Mouse (Mus musculus) liver, embryonic 14.5 days (tissue): ENCODE data around the gene Ltb. TPM values are rescaled to one million over a fixed set of nuclear protein-coding genes. Genes with fewer than 3 reads are reported as not detected.

ENCODE experiments used
- ATAC-seq: fragments of 200-750 bp; cut with Nextera tagmentation; 2 replicates; pipeline ENCODE4 v1.8.0; 2017; ENCODE audit warnings: moderate number of reproducible peaks, mild to moderate bottlenecking, moderate library complexity; ENCODE audit not compliant: insufficient read depth
- DNase-seq, 3 experiments: peaks; one replicate each; pipeline ENCODE4 v3.0.0-alpha.2; 2012 to 2013; ENCODE audit warnings: low read depth in 3 of 3, low spot score in 3 of 3
- H3K27ac ChIP-seq: fragments of 300-500 bp; sonication (generic); 2 replicates; pipeline ENCODE4 v1.5.1; 2014; ENCODE audit warnings: moderate library complexity, mild to moderate bottlenecking, control low read depth, inconsistent platforms
- H3K27me3 ChIP-seq: fragments of 300-500 bp; sonication (generic); 2 replicates; pipeline ENCODE4 v1.6.1; 2014; ENCODE audit warnings: mild to moderate bottlenecking, low read length, moderate library complexity; ENCODE audit not compliant: control insufficient read depth, insufficient read depth
- H3K36me3 ChIP-seq: fragments of 300-500 bp; sonication (generic); replicated peaks from 2 replicates; pipeline ENCODE4 v1.6.1; 2014; ENCODE audit warnings: low read depth; ENCODE audit not compliant: control insufficient read depth, insufficient read depth
- H3K4me1 ChIP-seq, 2 experiments: fragments of 200-500 bp in 1 of 2; fragments of 300-500 bp in 1 of 2; sonication (generic) in 1 of 2; replicated peaks; 2 replicates each; pipeline ENCODE4 v1.6.1; 2012 to 2014; ENCODE audit warnings: antibody characterized with exemption in 1 of 2, inconsistent platforms in 1 of 2, low read length in 1 of 2; ENCODE audit not compliant: control insufficient read depth in 2 of 2, insufficient read depth in 2 of 2
- H3K4me2 ChIP-seq: fragments of 300-500 bp; sonication (generic); 2 replicates; pipeline ENCODE4 v1.6.1; 2014; ENCODE audit warnings: low read depth, mild to moderate bottlenecking, control low read depth, moderate library complexity
- H3K4me3 ChIP-seq, 2 experiments: fragments of 200-500 bp in 1 of 2; fragments of 300-500 bp in 1 of 2; sonication (generic) in 1 of 2; 2 replicates each; pipeline ENCODE4 v1.5.1; 2012 to 2014; ENCODE audit warnings: low read depth in 2 of 2, low read length in 2 of 2, mild to moderate bottlenecking in 2 of 2, control low read depth in 1 of 2, inconsistent platforms in 1 of 2, moderate library complexity in 1 of 2; ENCODE audit not compliant: insufficient read depth in 1 of 2
- H3K9ac ChIP-seq: fragments of 300-500 bp; sonication (generic); replicated peaks from 2 replicates; pipeline ENCODE4 v1.6.1; 2014; ENCODE audit warnings: mild to moderate bottlenecking, control low read depth, moderate library complexity
- H3K9me3 ChIP-seq: fragments of 300-500 bp; sonication (generic); 2 replicates; pipeline ENCODE4 v1.6.1; 2016; ENCODE audit warnings: low read length, mixed read lengths; ENCODE audit not compliant: control insufficient read depth
- CTCF ChIP-seq: IDR thresholded peaks from 2 replicates; pipeline ENCODE4 v1.5.1; 2016; ENCODE audit warnings: antibody characterized with exemption, low read depth, control low read depth
- EP300 ChIP-seq: IDR thresholded peaks from 2 replicates; pipeline ENCODE4 v1.6.1; 2016; ENCODE audit warnings: antibody characterized with exemption, low read depth
- WGBS: fragments of 180-500 bp; shearing (Covaris S2); extraction: QIAGEN DNeasy Blood & Tissue Kit; methylation state at CpG from one replicate; pipeline ENCODE4 v1.1.7; 2014; ENCODE audit not compliant: insufficient replicate concordance; 5-methylcytosine and 5-hydroxymethylcytosine counted together
- polyA plus RNA-seq, 2 experiments: library from polyadenylated mRNA; depleted of rRNA in 1 of 2; stranded (reverse) in 1 of 2; unstranded in 1 of 2; fragments of >200 nt; fragmentation: Nextera tagmentation in 1 of 2; extraction: Ambion mirVana in 1 of 2; gene quantifications; 2 replicates each; pipeline versions ENCODE4 v1.2.1 to v1.2.3; 2012 to 2014

Ltb gene
- polyA plus RNA-seq, 2 experiments: 0.28 to 0.70 TPM

GRCm38 (mm10) chr17:35204494-35205379 lies 10.5 kb downstream of the Ltb start, which contains the start of gene Lta:
Lta (minus strand) TSS chr17:35205351.
- ATAC-seq (no peak), DNase-seq (no peak)
- Histone ChIP-seq H3K4me2 (no peak within 1 kb of the TSS), H3K9me3 (no peaks in the 10 kb centered on the region), H3K27me3 (peaks cover 21% of the 10 kb centered on the region), H3K27ac (no peak within 1 kb of the TSS), H3K36me3 (no peaks in the 10 kb centered on the region), H3K4me3 (no peak within 1 kb of the TSS), H3K4me1 (peaks cover 0 to 8% of the 10 kb centered on the region in 2 experiments; a peak in 1 of 4 replicates), H3K9ac (no peak within 1 kb of the TSS)
- 33% methylated on average over 20 of the region's 20 CpGs for WGBS
- TF ChIP-seq CTCF (no peak), EP300 (no peak)

- no peak overlapping the region for H3K9ac ChIP-seq
- peaks cover 20% of the 10 kb centered on the region for H3K27me3 ChIP-seq
- no peaks in the 10 kb centered on the region for H3K9me3 ChIP-seq
- no peak for ATAC-seq
- TF ChIP-seq CTCF (no peak), EP300 (no peak)
- H3K36me3 ChIP-seq: no peaks in the 10 kb centered on the region
- H3K27ac ChIP-seq: no peak overlapping the region
- 45% methylated on average over 10 of the region's 10 CpGs for WGBS
- H3K4me1 ChIP-seq: peaks cover 0 to 10% of the 10 kb centered on the region in 2 experiments; a peak in 2 of 4 replicates
- no peak overlapping the region for H3K4me2 ChIP-seq
- H3K4me3 ChIP-seq: no peak overlapping the region
- no peak for DNase-seq
Observed at GRCm38 (mm10) chr17:35205380-35205769, 11.1 kb downstream of the Ltb start.

- Histone ChIP-seq H3K4me2 (no peak overlapping the region), H3K9ac (no peak overlapping the region), H3K4me3 (no peak overlapping the region), H3K27me3 (no peaks in the 10 kb centered on the region; the same call in 1 of the 2 replicates), H3K9me3 (no peaks in the 10 kb centered on the region), H3K36me3 (no peaks in the 10 kb centered on the region), H3K4me1 (peaks cover 0 to 10% of the 10 kb centered on the region in 2 experiments; a peak in 2 of 4 replicates), H3K27ac (no peak overlapping the region)
- TF ChIP-seq EP300 (no peak), CTCF (no peak)
- no peak for DNase-seq
- no peak for ATAC-seq
- 38% methylated on average over 12 of the region's 12 CpGs for WGBS
Observed at GRCm38 (mm10) chr17:35209785-35210535, 15.7 kb downstream of the Ltb start.

- ATAC-seq (no peak), DNase-seq (no peak)
- no peak for TF ChIP-seq EP300
- no peak for TF ChIP-seq CTCF
- H3K4me2 ChIP-seq: no peak overlapping the region
- H3K4me1 ChIP-seq: peaks cover 0 to 10% of the 10 kb centered on the region in 2 experiments; a peak in 2 of 4 replicates
- H3K4me3 ChIP-seq: no peak overlapping the region
- no peaks in the 10 kb centered on the region for H3K36me3 ChIP-seq
- H3K9me3 ChIP-seq: no peaks in the 10 kb centered on the region
- WGBS: 54% methylated on average over 3 of the region's 3 CpGs
- H3K27ac ChIP-seq: no peak overlapping the region
- H3K9ac ChIP-seq: no peak overlapping the region
- H3K27me3 ChIP-seq: no peaks in the 10 kb centered on the region
Observed at GRCm38 (mm10) chr17:35210593-35210992, 16.4 kb downstream of the Ltb start.

GRCm38 (mm10) chr17:35213071-35213470 lies 18.8 kb downstream of the Ltb start:
- DNase-seq (no peak), ATAC-seq (no peak)
- Histone ChIP-seq H3K4me2 (no peak overlapping the region), H3K27me3 (no peaks in the 10 kb centered on the region), H3K9ac (no peak overlapping the region), H3K27ac (no peak overlapping the region), H3K4me3 (no peak overlapping the region), H3K36me3 (no peaks in the 10 kb centered on the region), H3K4me1 (peaks cover 0 to 12% of the 10 kb centered on the region in 2 experiments; a peak in 2 of 4 replicates), H3K9me3 (no peaks in the 10 kb centered on the region)
- no peak for TF ChIP-seq CTCF
- no peak for TF ChIP-seq EP300
- WGBS: 73% methylated on average over 5 of the region's 5 CpGs
